Mouse (Mus musculus) lung, postnatal 0 days (tissue): ENCODE measurements around the gene Rtl9. TPM values are rescaled to one million over a fixed set of nuclear protein-coding genes. Genes with fewer than 3 reads are reported as not detected.

ENCODE experiments used
- ATAC-seq: fragments of 200-750 bp; cut with Nextera tagmentation; 2 replicates; pipeline ENCODE4 v1.8.0; 2017; ENCODE audit warnings: moderate library complexity
- DNase-seq: peaks from one replicate; pipeline ENCODE4 v3.0.0-alpha.2; 2016; ENCODE audit warnings: low spot score
- H3K27ac ChIP-seq: fragments of 300-500 bp; sonication (generic); 2 replicates; pipeline ENCODE4 v1.5.1; 2014; ENCODE audit warnings: antibody characterized with exemption, mild to moderate bottlenecking, low read length, mixed read lengths
- H3K27me3 ChIP-seq: fragments of 300-500 bp; sonication (generic); replicated peaks from 2 replicates; pipeline ENCODE4 v1.6.1; 2014; ENCODE audit warnings: low read length, mixed read lengths; ENCODE audit not compliant: insufficient read depth
- H3K36me3 ChIP-seq: fragments of 300-500 bp; sonication (generic); 2 replicates; pipeline ENCODE4 v1.6.1; 2014; ENCODE audit warnings: low read length, mixed read lengths; ENCODE audit not compliant: insufficient read depth
- H3K4me1 ChIP-seq: fragments of 300-500 bp; sonication (generic); 2 replicates; pipeline ENCODE4 v1.6.1; 2014; ENCODE audit warnings: antibody characterized with exemption, low read depth, low read length, mixed read lengths; ENCODE audit not compliant: insufficient read depth
- H3K4me2 ChIP-seq: fragments of 300-500 bp; sonication (generic); replicated peaks from 2 replicates; pipeline ENCODE4 v1.6.1; 2014; ENCODE audit warnings: low read depth, mild to moderate bottlenecking, low read length, moderate library complexity, mixed read lengths
- H3K4me3 ChIP-seq: fragments of 300-500 bp; sonication (generic); 2 replicates; pipeline ENCODE4 v1.5.1; 2014; ENCODE audit warnings: low read depth, low read length
- H3K9ac ChIP-seq: fragments of 300-500 bp; sonication (generic); replicated peaks from 2 replicates; pipeline ENCODE4 v1.6.1; 2014; ENCODE audit warnings: low read depth, mild to moderate bottlenecking
- H3K9me3 ChIP-seq: fragments of 300-500 bp; sonication (generic); 2 replicates; pipeline ENCODE4 v1.6.1; 2016; ENCODE audit warnings: low read length, mixed read lengths
- CTCF ChIP-seq: IDR thresholded peaks from 2 replicates; pipeline ENCODE4 v1.5.1; 2016; ENCODE audit warnings: antibody characterized with exemption, mild to moderate bottlenecking
- EP300 ChIP-seq: IDR thresholded peaks from 2 replicates; pipeline ENCODE4 v1.6.1; 2016; ENCODE audit warnings: antibody characterized with exemption, mild to moderate bottlenecking, control low read depth
- WGBS: fragments of 180-500 bp; shearing (Covaris S2); extraction: QIAGEN DNeasy Blood & Tissue Kit; methylation state at CpG from one replicate; pipeline ENCODE4 v1.1.7; 2014; 5-methylcytosine and 5-hydroxymethylcytosine counted together
- polyA plus RNA-seq: library from polyadenylated mRNA; unstranded; fragments of >200 nt; fragmentation: Nextera tagmentation; extraction: Ambion mirVana; gene quantifications from 2 replicates; pipeline ENCODE4 v1.2.1, GENCODE M21; 2015

Rtl9 gene
- polyA plus RNA-seq, 1 experiment from 2014 or later: 0.08 TPM

- H3K27ac ChIP-seq: no peak overlapping the region
- H3K9ac ChIP-seq: no peak overlapping the region
- no peak overlapping the region for H3K4me3 ChIP-seq
- 79% methylated on average over 7 of the region's 7 CpGs for WGBS
- DNase-seq: no peak
- no peak overlapping the region for H3K4me2 ChIP-seq
- TF ChIP-seq EP300 (no peak), CTCF (no peak)
- no peaks in the 10 kb centered on the region for H3K9me3 ChIP-seq
- H3K27me3 ChIP-seq: no peaks in the 10 kb centered on the region
- no peaks in the 10 kb centered on the region for H3K4me1 ChIP-seq
- no peaks in the 10 kb centered on the region for H3K36me3 ChIP-seq
- ATAC-seq: no peak
These were observed 11.2 kb upstream of the Rtl9 start for GRCm38 (mm10) chrX:143088225-143088624.

- WGBS: 55% methylated on average over 6 of the region's 6 CpGs
These were observed 8.3 kb upstream of the Rtl9 start for GRCm38 (mm10) chrX:143090904-143091588.

GRCm38 (mm10) chrX:143097551-143097950 lies 1.8 kb upstream of the Rtl9 start:
- Histone ChIP-seq H3K9ac (no peak overlapping the region), H3K4me3 (no peak overlapping the region), H3K27me3 (no peaks in the 10 kb centered on the region), H3K4me2 (no peak overlapping the region), H3K36me3 (no peaks in the 10 kb centered on the region), H3K4me1 (no peaks in the 10 kb centered on the region), H3K27ac (no peak overlapping the region), H3K9me3 (no peaks in the 10 kb centered on the region)
- 56% methylated on average over 6 of the region's 6 CpGs for WGBS
- no peak for ATAC-seq
- TF ChIP-seq EP300 (no peak), CTCF (no peak)
- DNase-seq: no peak

More at GRCm38 (mm10) chrX:143090904-143091588, 8.3 kb upstream of the Rtl9 start:
- ATAC-seq (no peak), DNase-seq (no peak)
- H3K9me3 ChIP-seq: no peaks in the 10 kb centered on the region
- H3K27ac ChIP-seq: no peak overlapping the region
- TF ChIP-seq EP300 (no peak), CTCF (no peak)
- no peak overlapping the region for H3K4me2 ChIP-seq
- no peak overlapping the region for H3K4me3 ChIP-seq
- no peak overlapping the region for H3K9ac ChIP-seq
- H3K36me3 ChIP-seq: no peaks in the 10 kb centered on the region
- no peaks in the 10 kb centered on the region for H3K27me3 ChIP-seq
- no peaks in the 10 kb centered on the region for H3K4me1 ChIP-seq

- DNase-seq (no peak), ATAC-seq (no peak)
- Histone ChIP-seq H3K4me2 (no peak overlapping the region), H3K9me3 (no peaks in the 10 kb centered on the region), H3K27me3 (no peaks in the 10 kb centered on the region), H3K36me3 (no peaks in the 10 kb centered on the region), H3K4me1 (no peaks in the 10 kb centered on the region), H3K9ac (no peak overlapping the region), H3K4me3 (no peak overlapping the region), H3K27ac (no peak overlapping the region)
- TF ChIP-seq EP300: no peak
- 87% methylated on average over 5 of the region's 5 CpGs for WGBS
These were observed 3.8 kb downstream of the Rtl9 start for GRCm38 (mm10) chrX:143103146-143103545.

- DNase-seq: no peak
- no peak overlapping the region for H3K4me3 ChIP-seq
- TF ChIP-seq EP300: no peak
- TF ChIP-seq CTCF: no peak
- no peak overlapping the region for H3K27ac ChIP-seq
- no peaks in the 10 kb centered on the region for H3K27me3 ChIP-seq
- H3K4me1 ChIP-seq: no peaks in the 10 kb centered on the region
- no peak overlapping the region for H3K4me2 ChIP-seq
- ATAC-seq: no peak
- H3K9me3 ChIP-seq: no peaks in the 10 kb centered on the region
- 61% methylated on average over 1 of the region's 1 CpGs for WGBS
- no peaks in the 10 kb centered on the region for H3K36me3 ChIP-seq
- H3K9ac ChIP-seq: no peak overlapping the region
These were observed 6.5 kb downstream of the Rtl9 start for GRCm38 (mm10) chrX:143105866-143106265.

- DNase-seq (no peak), ATAC-seq (no peak)
- H3K27me3 ChIP-seq: no peaks in the 10 kb centered on the region
- H3K4me1 ChIP-seq: no peaks in the 10 kb centered on the region
- H3K27ac ChIP-seq: no peak overlapping the region
- H3K4me2 ChIP-seq: no peak overlapping the region
- H3K36me3 ChIP-seq: no peaks in the 10 kb centered on the region
- H3K9me3 ChIP-seq: no peaks in the 10 kb centered on the region
- H3K4me3 ChIP-seq: no peak overlapping the region
- no peak overlapping the region for H3K9ac ChIP-seq
- TF ChIP-seq EP300 (no peak), CTCF (peak; percentile 17; the same call in 1 of the 2 replicates)
These were observed 13.2 kb downstream of the Rtl9 start for GRCm38 (mm10) chrX:143112546-143112945.

Other genes with a start within 250 kb of the Rtl9 start
- 4.8 and 5.7 TPM in 2 replicates for gene Ammecr1, start 132.9 kb upstream of the Rtl9 start, polyA plus RNA-seq